Mouse (Mus musculus) gastrocnemius, postnatal 36 days (tissue): ENCODE results near the gene Gbx1. TPM values are rescaled to one million over a fixed set of nuclear protein-coding genes. Genes with fewer than 3 reads are reported as not detected.

ENCODE experiments used
- DNase-seq, 2 experiments: peaks; one replicate each; pipeline ENCODE4 v3.0.0; 2022
- intact Hi-C: fragments of 180-260 bp; cut with DNase I; formaldehyde crosslinking; loops from one replicate; pipeline ENCODE4 v1.15.1; 2025
- total RNA-seq, 2 experiments: library from RNA; stranded (reverse); gene quantifications; 2 replicates each; pipeline ENCODE4 v1.2.3; 2021

Gene Gbx1
- total RNA-seq, 2 experiments from 2014 or later = not detected

DNA sequence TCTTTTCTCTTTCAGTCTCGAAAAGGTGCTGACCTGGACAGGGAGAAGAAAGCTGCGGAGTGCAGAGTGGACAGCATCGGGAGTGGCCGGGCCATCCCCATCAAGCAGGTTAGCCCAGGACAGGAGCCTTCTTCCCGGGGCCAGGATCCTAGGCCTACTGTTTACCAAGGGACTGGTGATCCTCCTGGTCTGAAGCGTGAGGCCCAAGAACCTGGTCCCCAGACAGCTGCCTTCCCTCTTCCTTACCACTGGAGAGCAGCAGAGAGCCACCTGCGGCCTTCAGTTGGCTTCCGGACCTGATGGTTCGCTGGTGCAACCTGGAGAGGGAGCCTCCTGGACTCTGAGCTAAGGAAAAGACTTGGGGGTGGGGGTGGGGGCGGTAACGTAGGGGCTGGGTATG lies 43.7 kb downstream of the Gbx1 start:
- peak in 1 of 2 experiments; percentile 52 for DNase-seq
- intact Hi-C loops = loop anchor here (5.0 kb wide), 1 partner anchor 49 kb away; no protein-coding TSS in a partner anchor

DNA sequence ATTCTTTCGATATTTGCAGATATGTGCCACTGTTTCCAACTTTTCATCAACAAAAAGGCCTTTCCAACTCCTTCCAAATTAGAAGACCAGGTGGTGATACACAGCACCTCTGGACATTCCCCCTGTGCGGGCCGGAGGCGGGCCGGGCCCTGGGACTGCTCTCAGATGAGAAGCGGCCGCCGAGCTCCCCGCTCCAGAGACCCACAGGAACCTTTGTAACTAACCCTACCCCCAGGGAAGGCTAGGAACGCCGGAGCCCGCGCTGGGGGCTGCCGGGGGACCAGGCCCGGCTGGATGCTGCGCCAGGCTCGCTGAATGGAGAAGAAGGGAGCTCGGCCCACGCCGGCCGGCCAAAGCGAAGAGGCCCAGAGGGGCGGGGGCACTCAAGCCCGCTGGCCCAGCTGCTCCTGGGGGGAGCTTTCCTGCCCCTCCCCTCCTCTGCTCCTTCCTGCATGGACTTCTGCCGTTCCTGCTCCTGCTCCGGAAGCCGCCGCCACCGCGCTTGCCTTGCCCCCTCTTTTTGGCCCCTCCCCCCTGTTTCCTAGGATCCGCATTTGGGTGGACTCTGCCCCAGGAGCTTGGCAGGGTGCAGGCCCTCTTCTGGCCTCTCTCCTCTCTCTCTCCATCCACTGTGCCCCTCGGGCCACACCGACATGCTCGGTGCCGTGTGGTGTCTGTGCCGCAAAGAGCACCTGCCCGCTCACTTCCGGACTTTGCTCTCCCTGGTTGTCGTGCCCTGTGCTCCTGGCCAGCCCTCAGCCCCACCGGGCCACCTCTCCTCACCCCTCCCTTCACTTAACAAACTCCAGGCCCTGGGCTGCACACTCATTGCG lies 44.5 kb downstream of the Gbx1 start:
- intact Hi-C loops = loop anchor here (5.0 kb wide), 1 partner anchor 50 kb away; no protein-coding TSS in a partner anchor
- no peak for DNase-seq

DNA sequence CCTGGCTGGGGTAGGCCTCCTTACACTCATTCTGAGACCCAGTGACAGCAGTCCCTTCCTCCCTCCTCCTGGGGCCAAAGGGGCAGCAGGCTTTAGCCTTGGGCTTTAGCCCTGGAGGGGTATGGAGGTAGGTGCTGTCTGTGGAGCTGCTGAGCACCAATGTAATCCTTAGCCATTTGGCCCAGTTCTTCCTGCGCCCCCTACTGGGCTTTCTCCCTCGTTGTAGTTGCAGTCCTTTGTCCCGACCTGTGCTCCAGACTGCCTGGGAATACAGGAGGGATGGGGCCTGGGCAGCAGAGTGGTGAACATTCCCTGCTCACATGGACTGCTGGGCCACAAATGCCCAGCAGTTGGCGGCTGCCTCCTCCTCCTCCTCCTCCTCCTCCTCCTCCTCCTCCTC lies 45.4 kb downstream of the Gbx1 start:
- intact Hi-C loops = loop anchor here (5.0 kb wide), 1 partner anchor 51 kb away; no protein-coding TSS in a partner anchor
- peak in 1 of 2 experiments; percentile 43 for DNase-seq

DNA sequence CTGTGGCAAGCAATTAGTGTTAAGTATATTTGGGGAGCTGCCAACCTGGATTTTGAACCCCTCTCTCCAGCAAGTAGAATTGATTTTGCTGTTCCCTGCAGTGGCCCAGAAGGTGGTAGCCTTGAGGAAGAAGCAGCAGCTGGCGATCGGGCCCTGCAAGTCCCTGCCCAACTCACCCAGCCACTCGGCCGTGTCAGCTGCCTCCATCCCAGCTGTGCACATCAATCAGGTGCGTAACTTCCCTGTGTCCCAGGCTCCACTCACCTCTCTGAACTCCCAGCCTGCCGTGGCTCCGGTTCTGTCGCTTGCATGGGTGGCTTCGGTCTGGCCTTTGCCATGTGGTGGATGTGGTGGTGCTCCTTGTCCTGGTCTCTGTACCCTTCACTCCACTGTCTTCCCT lies 49.1 kb downstream of the Gbx1 start:
- intact Hi-C loops = no loop called here

DNA sequence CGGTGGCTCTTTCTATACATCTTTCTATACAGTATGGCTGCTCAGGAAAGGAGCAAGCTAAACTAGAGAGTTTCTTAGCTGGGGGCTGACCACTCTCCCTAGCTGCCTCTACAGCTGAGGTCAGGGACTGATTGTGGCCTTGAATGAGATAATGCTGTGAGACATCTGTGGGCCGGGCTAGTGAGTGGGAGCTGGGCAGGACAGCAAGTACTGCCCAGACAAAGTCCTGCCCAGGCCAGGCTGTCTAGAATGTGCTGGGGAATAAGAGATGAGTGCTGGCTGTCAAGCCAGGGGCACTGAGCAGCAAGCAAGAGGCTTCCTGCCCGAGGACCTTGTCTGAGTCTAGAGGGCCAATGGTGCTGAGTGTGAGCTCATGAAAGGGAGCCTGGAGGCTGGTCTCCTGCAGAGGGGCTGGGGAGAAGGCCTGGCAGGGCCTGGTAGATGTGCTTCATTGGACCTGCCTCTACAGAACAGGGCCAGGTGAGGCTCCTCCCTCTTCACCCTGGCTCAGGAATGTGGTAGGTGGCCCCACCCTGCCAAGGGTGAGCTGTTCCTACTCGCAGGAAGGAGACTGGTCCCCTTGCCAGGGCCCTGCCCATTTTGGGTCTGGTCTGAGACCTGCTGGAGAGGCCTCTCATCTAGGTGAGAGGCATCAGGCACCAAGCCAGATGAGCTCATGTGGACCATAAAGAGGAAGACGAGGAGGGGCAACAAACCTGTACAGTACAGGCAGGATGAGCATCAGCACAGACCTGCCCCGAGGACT lies 51.3 kb downstream of the Gbx1 start:
- no peak for DNase-seq
- intact Hi-C loops = no loop called here

More for the DNA sequence above, 49.1 kb downstream of the Gbx1 start:
- no peak for DNase-seq

DNA sequence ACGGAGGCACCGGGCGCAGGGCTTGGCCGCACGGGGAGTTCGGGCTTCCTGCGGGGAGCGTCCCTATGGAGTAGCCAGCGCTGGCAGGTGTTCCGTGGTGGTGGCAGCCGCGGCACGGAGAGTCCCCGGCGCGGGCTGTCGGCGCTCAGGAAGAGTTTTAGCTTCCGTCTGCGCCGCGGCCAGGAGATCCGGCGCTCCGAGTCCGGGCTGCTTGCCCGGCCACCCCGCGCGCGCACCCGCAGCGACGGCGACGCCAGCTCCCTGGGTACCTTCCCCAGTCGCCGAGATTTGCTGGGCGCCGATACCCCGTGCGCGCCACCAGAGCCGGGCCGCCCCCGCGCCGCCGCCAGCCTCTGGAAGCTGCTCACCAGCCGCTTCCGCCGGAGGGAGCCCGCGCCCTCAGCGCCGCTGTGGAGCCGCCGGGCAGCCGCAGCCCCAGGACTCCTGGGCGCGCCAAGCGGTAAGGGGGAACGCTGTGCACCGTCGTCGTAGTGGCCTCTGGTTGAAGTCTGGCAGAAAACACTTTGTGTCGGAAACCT lies 52.2 kb downstream of the Gbx1 start:
- DNase-seq = no peak
- intact Hi-C loops = no loop called here

DNA sequence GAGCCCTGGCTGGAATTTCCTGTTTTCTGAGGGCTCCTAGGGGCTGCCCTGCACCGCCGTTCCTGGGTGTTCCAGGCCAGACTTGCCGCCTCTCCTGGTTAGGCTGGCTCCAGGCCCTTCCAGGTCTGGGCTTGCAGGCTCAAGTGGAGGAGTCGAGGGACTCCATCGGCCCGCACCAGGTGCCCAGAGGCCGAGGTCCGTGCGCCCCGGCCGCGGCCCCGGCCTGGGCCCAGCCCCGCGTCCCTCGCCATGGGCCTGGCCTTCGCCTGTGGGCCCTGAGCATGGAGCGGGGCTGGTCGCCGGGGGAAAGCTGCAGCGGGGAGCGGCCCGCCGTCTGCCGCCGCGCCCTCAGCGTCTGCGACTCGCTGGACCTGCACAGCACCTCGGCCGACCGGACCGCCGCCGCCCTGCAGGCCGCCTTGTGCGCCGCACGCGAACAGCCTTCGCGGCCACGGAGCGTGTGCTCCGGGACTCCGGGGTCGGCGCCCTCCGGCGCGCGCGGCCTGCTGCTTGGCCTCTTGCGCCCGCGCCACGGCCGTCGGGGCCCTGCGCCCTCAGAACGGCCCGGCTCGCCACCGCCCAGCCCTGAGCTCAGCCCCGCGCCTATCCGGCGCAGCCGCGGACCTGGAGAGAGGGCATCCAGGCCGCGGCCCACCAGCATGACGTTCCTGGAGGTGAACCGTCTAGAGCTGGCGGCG lies 52.8 kb downstream of the Gbx1 start:
- no peak for DNase-seq
- intact Hi-C loops = no loop called here

DNA sequence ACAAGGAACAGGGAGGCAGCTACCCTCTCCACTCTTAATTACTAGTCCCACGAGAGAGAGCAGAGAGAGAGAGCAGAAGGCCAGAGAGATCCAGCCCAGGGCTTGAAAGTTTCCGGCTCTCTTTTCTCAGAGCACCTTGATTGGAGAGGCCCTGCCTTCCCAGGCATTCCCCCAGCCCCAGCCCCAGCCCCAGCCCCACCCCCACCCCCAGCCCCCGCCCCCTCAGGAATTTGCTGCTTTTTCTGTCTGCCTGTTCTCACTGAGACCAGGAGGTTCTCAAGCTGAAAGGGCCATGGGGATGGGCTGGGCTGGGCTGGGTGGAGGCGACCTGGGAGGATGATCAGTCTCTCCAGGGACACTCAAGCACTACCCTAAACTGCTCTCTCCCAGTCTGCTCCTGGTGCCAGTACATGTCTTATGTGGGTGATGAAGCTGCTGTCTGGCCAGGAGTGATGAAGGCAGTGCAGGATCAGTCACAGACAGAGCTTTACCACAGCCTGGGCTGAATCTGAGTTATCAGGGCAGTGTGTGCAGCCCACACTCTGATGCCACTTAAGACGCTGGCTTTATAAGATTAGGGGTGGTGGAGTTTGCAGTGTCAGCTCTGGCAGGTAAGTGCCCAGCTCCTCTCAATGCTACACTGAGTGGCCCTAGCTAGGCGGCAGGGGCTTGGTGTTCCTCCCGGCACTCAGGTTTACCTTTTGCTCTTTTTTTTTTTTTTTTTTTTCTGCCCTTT lies 54.0 kb downstream of the Gbx1 start:
- intact Hi-C loops = no loop called here
- DNase-seq = no peak

DNA sequence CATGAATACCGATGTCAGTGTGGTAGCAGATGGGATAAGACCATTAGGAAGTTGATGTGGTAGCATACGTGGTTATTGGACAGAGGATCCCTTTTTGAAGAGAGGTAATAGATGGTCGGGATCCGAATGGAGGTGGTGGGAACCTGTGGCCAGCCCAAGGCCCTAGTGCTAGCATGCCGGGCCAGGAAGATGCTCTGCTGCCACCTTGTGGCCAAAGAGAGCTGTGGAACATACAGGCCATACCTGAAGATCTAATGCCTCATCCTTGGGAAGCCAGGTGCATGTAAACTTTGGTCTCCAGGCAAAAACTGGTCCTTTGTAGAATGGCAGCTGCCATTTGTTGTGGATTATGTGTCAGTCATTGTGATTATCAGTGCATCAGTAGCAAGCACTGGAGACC lies 56.4 kb downstream of the Gbx1 start:
- intact Hi-C loops = loop anchor here (1.0 to 2.0 kb wide), 2 partner anchors 54 to 76 kb away; no protein-coding TSS in a partner anchor
- peak; percentile 56 to 69 for DNase-seq

DNA sequence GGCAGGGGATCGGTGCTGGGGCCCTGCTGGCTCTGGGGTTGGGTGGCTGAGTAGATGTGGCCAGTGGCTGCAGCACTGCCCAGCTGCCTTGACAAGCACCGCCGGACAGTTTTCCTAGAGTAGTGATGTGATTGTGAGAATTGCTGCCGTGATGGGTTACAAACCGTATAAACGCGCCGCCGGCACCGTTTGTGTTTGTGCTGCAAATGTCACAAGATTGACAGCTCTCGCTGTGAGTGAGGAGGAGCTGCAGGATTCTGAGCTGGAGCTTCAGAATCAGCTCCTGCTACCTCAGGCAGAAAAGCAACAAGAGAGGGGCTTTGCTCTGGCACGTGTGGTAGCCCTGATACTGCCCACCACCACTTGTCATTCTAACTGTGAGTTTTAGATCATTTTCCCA lies 60.2 kb downstream of the Gbx1 start:
- intact Hi-C loops = no loop called here
- DNase-seq = no peak

DNA sequence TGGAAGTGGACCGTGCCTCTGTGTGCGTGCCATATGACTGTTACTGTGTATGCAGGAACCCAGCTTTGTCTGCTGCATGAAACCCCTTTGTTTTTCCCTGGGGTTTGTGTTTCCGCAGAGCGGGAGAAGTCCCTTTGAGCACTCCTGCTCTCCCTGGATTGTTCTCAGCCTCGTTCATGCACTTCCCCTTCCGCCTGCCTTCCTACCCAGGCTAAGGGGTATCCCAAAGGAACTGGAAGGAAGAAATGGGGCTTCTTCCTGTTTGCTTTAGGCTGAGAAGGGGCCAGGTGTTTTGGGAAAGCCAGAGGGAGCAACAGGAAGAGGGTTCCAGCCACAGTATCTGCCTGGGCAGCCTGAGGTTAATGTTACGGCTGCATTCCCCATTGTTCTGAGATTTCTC lies 71.4 kb downstream of the Gbx1 start:
- intact Hi-C loops = no loop called here
- DNase-seq = no peak

DNA sequence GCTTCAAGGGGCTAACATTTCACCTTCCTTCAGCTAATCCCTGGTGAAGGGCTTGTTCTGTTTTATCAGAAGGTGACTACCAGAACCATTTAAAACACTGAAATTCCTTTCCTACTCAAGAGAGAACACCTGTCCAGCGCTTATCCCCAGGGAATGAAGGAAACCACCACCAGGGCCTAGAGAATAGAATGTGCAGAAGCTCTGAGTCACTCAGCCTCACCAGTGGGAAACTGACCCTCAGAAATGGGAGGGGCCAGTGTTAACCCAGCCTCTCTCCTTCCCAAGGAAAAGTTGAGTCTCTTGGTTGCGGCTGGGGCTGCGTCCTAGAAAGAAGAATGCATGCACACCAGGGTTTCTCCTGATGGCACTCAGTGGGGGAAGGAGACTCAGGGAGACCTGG lies 71.9 kb downstream of the Gbx1 start:
- DNase-seq = no peak
- intact Hi-C loops = no loop called here

DNA sequence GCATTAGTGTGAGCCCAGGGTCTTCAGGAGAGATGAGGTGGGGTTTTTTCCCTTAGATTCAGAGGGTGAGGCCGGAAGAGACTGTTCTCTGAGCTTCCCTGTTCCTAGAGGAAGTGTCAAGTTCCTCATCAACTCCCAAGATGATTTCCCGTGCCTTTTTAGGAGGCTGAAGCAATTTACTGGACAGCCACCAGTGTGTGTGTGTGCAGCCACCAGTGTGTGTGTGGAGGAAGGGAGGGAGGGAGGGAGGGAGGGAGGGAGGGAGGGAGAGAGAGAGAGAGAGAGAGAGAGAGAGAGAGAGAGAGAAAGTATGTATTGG lies 73.1 kb downstream of the Gbx1 start:
- intact Hi-C loops = no loop called here

DNA sequence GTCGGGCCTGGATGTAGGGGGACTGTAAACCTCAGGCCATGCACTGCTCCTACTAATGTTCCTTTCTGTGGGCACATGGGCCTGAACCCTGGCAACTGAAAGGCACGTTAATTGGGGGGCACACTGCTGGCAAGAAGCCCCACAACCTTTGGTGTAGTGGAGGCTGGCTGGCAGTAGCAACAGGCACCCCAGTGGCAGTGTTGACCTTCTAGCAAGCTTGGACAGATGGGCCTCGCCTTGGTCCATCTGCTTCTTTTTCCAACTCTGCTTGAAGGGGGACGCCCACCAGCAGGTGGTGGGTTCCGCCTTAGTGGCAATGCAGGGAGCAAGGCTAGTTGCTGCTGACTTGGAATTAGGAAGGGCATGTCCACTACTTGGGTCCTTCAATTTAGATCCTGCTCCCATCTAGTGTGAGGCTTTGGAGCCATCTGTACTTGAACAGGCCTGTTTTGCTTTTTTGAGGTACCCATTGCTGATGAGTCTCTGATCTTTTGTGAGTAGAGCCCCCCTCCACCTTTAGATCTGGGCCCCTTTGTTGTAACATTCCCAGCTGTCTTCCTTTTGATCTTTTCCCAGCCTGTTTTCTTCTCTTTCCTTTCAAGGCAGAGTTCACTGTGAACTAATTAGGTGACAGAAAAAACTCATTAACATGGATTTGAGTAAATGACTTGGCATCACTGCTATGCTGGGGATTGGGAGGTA lies 73.6 kb downstream of the Gbx1 start:
- intact Hi-C loops = no loop called here
- DNase-seq = no peak

More for the DNA sequence above, 73.1 kb downstream of the Gbx1 start:
- DNase-seq = no peak

Other genes with a start within 250 kb of the Gbx1 start
- 1 to 10 TPM; 2.2 to 2.6 TPM for gene Kcnh2, start 175.6 kb downstream of the Gbx1 start, total RNA-seq
- 1 to 10 TPM; 4.9 to 5.4 TPM for gene Nos3, start 162.4 kb downstream of the Gbx1 start, total RNA-seq
- gene Atg9b, start 135.1 kb downstream of the Gbx1 start, total RNA-seq = not detected
- 10 to 100 TPM; 37.6 to 38.0 TPM for gene Abcb8, start 133.5 kb downstream of the Gbx1 start, total RNA-seq
- gene Asic3, start 113.8 kb downstream of the Gbx1 start, total RNA-seq = under 1 TPM in 1 of 2 experiments, not detected in 1; 0.25 TPM
- 10 to 100 TPM; 11.3 to 12.0 TPM for gene Cdk5, start 103.7 kb downstream of the Gbx1 start, total RNA-seq
- 10 to 100 TPM; 14.7 to 15.5 TPM for gene Slc4a2, start 103.4 kb downstream of the Gbx1 start, total RNA-seq
- gene Fastk, start 81.9 kb downstream of the Gbx1 start, total RNA-seq = 100 to 1,000 TPM; 179 to 183 TPM
- gene Tmub1, start 79.3 kb downstream of the Gbx1 start, total RNA-seq = 10 to 100 TPM; 14.9 to 15.8 TPM
- 10 to 100 TPM; 59.6 to 63.2 TPM for gene Agap3, start 75.0 kb downstream of the Gbx1 start, total RNA-seq
- gene Asb10, start 13.8 kb upstream of the Gbx1 start, total RNA-seq = 10 to 100 TPM; 72.9 to 76.9 TPM
- gene 4931409K22Rik, start 29.6 kb upstream of the Gbx1 start, total RNA-seq = not detected
- 100 to 1,000 TPM in 1 of 2 experiments, 10 to 100 TPM in 1; 94.7 to 104 TPM for gene Abcf2, start 50.3 kb upstream of the Gbx1 start, total RNA-seq
- 10 to 100 TPM in 1 of 2 experiments, 1 to 10 TPM in 1; 7.2 to 10.8 TPM for gene Chpf2, start 59.5 kb upstream of the Gbx1 start, total RNA-seq
- gene Smarcd3, start 97.2 kb upstream of the Gbx1 start, total RNA-seq = 100 to 1,000 TPM; 167 to 178 TPM
- gene Nub1, start 158.3 kb upstream of the Gbx1 start, total RNA-seq = 10 to 100 TPM; 23.1 to 29.0 TPM
- gene Wdr86, start 203.5 kb upstream of the Gbx1 start, total RNA-seq = not detected
- 1 to 10 TPM in 1 of 2 experiments, not detected in 1; 3.2 TPM for gene Crygn, start 230.8 kb upstream of the Gbx1 start, total RNA-seq